Mouse (Mus musculus): Measurements from ENCODE around the gene Ssr2. TPM values are rescaled to one million over a fixed set of nuclear protein-coding genes. Genes with fewer than 3 reads are reported as not detected.

The Ssr2 gene
- polyA plus RNA-seq, 1 experiment from 2014 or later: 269 TPM

DNA sequence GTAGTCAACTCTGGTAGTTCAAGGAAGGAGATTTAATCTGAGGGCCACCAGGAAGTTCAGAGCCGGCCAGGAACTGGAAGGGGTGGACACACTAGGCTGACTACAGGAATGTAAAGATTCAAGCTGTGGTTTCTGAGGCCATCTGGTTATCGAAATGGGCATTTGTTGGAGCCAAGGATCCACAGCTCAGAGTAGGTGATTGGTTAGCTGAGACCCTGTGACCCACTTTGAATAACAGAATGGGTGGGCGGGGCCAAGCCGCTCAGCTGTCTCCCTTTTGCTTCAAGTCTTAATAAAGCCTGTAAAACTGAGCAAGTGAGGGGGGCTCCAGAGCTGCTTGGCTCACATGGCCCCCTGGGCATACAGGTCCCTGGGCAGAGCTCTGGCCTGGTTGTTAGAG lies 13.7 kb upstream of the Ssr2 start:
- peak; percentile 52 for ATAC-seq (ENCODE audit: low FRiP score, low TSS enrichment)

DNA sequence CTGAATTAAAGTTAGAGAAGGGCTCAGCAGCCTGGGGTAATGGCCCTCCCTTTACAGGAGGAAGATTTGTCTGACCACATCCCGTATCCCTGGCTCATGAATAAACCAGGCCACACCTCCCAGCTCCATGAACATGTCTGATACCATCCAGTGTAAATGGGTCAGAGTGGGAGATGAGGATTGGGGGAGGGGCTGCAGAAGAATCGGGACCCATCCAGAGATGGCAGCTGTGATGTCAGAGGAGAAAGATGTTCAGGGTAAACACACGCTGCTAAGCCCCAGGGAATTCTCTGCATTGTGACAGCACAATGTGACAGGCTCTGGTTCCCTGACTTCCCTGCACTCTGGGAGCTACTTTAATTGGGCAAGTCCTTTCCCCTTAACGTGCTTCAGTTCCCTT lies 12.2 kb upstream of the Ssr2 start:
- peak overlapping the region; percentile 49 for H3K27ac ChIP-seq (ENCODE audit: low read length)
- ATAC-seq (ENCODE audit: low FRiP score, low TSS enrichment): peak; percentile 20; the same call in 1 of the 2 replicates

More for the DNA sequence above, 13.7 kb upstream of the Ssr2 start:
- Histone ChIP-seq H3K27ac (ENCODE audit: low read length) (peak overlapping the region; percentile 52; the same call in 1 of the 2 replicates), H3K4me2 (replicated peaks; ENCODE audit: low read depth, low read length) (no peak overlapping the region), H3K4me3 (ENCODE audit: low read length) (no peak overlapping the region), H3K9ac (replicated peaks; ENCODE audit: low read length) (peak overlapping the region; percentile 1; the same call in 1 of the 2 replicates), H3K27me3 (ENCODE audit: insufficient read depth, low read length) (no peaks in the 10 kb centered on the region), H3K36me3 (ENCODE audit: insufficient read depth, low read length) (peaks cover 77% of the 10 kb centered on the region), H3K4me1 (ENCODE audit: insufficient read depth, low read length) (peaks cover 25% of the 10 kb centered on the region), H3K9me3 (ENCODE audit: low read length) (no peaks in the 10 kb centered on the region)
- 43% methylated on average over 4 of the region's 4 CpGs for WGBS

DNA sequence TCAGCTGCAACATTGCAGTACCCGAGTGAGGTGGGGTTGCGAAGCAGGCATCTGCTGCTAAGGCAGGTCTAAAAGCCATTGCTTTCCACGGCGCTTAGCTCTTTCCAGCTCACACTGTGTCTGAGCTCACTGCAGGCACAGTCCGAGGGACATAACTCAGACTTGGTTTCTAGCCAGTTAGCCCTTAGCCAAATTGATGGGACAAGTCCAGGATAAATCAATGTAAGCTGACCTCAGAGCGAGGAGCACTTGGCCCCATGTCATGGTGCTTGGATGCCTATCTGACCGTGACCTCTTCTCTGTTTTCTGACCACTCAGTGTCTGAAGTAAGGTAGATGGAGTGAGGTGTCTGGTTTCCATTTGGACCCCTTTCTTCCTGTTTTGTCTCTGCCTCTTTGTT lies 11.7 kb upstream of the Ssr2 start:
- ATAC-seq (ENCODE audit: low FRiP score, low TSS enrichment): peak; percentile 74
- Histone ChIP-seq H3K27me3 (ENCODE audit: insufficient read depth, low read length) (no peaks in the 10 kb centered on the region), H3K36me3 (ENCODE audit: insufficient read depth, low read length) (peaks cover 81% of the 10 kb centered on the region), H3K4me1 (ENCODE audit: insufficient read depth, low read length) (peaks cover 25% of the 10 kb centered on the region), H3K9ac (replicated peaks; ENCODE audit: low read length) (no peak overlapping the region), H3K4me2 (replicated peaks; ENCODE audit: low read depth, low read length) (no peak overlapping the region), H3K9me3 (ENCODE audit: low read length) (no peaks in the 10 kb centered on the region), H3K27ac (ENCODE audit: low read length) (peak overlapping the region; percentile 63), H3K4me3 (ENCODE audit: low read length) (no peak overlapping the region)
- 37% methylated on average over 7 of the region's 7 CpGs for WGBS

More for the DNA sequence above, 12.2 kb upstream of the Ssr2 start:
- Histone ChIP-seq H3K36me3 (ENCODE audit: insufficient read depth, low read length) (peaks cover 80% of the 10 kb centered on the region), H3K4me3 (ENCODE audit: low read length) (no peak overlapping the region), H3K27me3 (ENCODE audit: insufficient read depth, low read length) (no peaks in the 10 kb centered on the region), H3K9me3 (ENCODE audit: low read length) (no peaks in the 10 kb centered on the region), H3K4me2 (replicated peaks; ENCODE audit: low read depth, low read length) (no peak overlapping the region), H3K4me1 (ENCODE audit: insufficient read depth, low read length) (peaks cover 25% of the 10 kb centered on the region), H3K9ac (replicated peaks; ENCODE audit: low read length) (no peak overlapping the region)
- WGBS: 36% methylated on average over 4 of the region's 4 CpGs

DNA sequence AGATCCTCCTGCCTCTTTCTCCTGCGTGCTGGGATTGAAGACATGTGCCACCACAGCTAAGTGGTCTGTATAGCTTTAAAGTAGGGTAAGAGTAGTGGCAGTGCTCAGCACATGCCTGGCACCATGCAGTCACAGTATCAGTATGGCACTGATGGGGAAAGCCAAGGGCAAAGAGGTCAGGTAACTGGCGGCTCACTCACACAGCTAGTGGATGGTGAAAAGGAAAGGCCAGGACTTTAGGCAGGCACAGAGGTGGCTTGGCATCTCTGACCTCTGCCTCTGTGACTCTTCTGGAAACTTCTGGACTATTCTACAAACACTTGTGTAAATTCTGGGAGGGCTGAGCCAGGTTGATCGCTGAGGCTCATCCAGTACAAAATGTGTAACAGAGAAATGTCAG lies 9.6 kb upstream of the Ssr2 start:
- 85% methylated on average over 3 of the region's 3 CpGs for WGBS
- Histone ChIP-seq H3K9ac (replicated peaks; ENCODE audit: low read length) (no peak overlapping the region), H3K4me3 (ENCODE audit: low read length) (no peak overlapping the region), H3K27me3 (ENCODE audit: insufficient read depth, low read length) (no peaks in the 10 kb centered on the region), H3K4me2 (replicated peaks; ENCODE audit: low read depth, low read length) (no peak overlapping the region), H3K4me1 (ENCODE audit: insufficient read depth, low read length) (peaks cover 25% of the 10 kb centered on the region), H3K36me3 (ENCODE audit: insufficient read depth, low read length) (peaks cover 75% of the 10 kb centered on the region), H3K9me3 (ENCODE audit: low read length) (no peaks in the 10 kb centered on the region), H3K27ac (ENCODE audit: low read length) (no peak overlapping the region)
- ATAC-seq (ENCODE audit: low FRiP score, low TSS enrichment): no peak

DNA sequence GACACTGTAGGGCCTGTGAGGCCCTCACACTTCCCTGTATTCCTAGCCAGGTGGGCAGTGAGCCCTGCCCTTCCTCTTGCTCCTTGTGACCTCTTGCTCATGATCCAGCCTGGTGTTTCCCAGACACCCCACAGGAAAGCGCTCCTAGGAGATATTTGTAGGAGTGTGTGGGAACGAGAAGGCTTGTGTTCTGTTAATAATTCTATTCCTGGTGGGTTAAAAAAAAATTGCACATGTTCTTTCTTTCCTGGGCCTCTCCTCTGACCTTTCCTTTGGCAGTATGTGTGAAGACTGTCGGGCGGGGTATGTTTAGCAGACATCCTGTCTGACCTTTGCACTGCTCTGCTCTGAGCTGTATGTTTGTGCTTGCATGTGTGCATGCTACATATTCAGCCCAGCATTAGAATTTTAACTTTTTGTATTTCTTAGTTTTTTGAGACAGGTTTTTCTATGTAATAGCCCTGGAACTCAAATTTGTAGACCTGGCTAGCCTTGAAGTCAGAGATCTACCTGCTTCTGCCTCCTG lies 9.1 kb upstream of the Ssr2 start:
- Histone ChIP-seq H3K4me1 (ENCODE audit: insufficient read depth, low read length) (peaks cover 22% of the 10 kb centered on the region), H3K9me3 (ENCODE audit: low read length) (no peaks in the 10 kb centered on the region), H3K4me2 (replicated peaks; ENCODE audit: low read depth, low read length) (no peak overlapping the region), H3K27me3 (ENCODE audit: insufficient read depth, low read length) (no peaks in the 10 kb centered on the region), H3K27ac (ENCODE audit: low read length) (no peak overlapping the region), H3K9ac (replicated peaks; ENCODE audit: low read length) (no peak overlapping the region), H3K36me3 (ENCODE audit: insufficient read depth, low read length) (peaks cover 71% of the 10 kb centered on the region), H3K4me3 (ENCODE audit: low read length) (no peak overlapping the region)
- ATAC-seq (ENCODE audit: low FRiP score, low TSS enrichment): no peak
- 73% methylated on average over 4 of the region's 4 CpGs for WGBS

DNA sequence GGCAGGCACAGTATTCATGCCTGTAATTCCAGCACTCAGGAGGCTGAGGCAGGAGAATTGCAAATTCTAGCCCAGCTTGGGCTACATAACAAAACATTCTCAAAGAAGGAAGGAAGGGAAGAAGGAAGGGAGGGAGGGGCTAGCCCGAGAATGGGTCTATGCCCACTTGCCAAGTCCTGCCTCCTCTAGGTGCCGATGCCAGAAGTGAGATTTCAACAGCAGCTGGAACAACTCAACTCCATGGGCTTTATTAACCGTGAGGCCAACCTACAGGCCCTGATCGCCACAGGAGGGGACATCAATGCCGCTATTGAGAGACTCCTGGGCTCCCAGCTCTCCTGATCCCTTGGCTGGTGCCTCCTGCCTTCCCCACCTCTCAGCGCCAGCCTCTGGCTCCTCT lies 7.8 kb upstream of the Ssr2 start:
- H3K4me2 ChIP-seq (replicated peaks; ENCODE audit: low read depth, low read length): no peak overlapping the region
- no peak overlapping the region for H3K4me3 ChIP-seq (ENCODE audit: low read length)
- peaks cover 11% of the 10 kb centered on the region for H3K4me1 ChIP-seq (ENCODE audit: insufficient read depth, low read length)
- no peak overlapping the region for H3K27ac ChIP-seq (ENCODE audit: low read length)
- WGBS: 78% methylated on average over 6 of the region's 6 CpGs
- H3K27me3 ChIP-seq (ENCODE audit: insufficient read depth, low read length): no peaks in the 10 kb centered on the region
- H3K9me3 ChIP-seq (ENCODE audit: low read length): no peaks in the 10 kb centered on the region
- peaks cover 70% of the 10 kb centered on the region for H3K36me3 ChIP-seq (ENCODE audit: insufficient read depth, low read length)
- no peak for ATAC-seq (ENCODE audit: low FRiP score, low TSS enrichment)
- H3K9ac ChIP-seq (replicated peaks; ENCODE audit: low read length): no peak overlapping the region

DNA sequence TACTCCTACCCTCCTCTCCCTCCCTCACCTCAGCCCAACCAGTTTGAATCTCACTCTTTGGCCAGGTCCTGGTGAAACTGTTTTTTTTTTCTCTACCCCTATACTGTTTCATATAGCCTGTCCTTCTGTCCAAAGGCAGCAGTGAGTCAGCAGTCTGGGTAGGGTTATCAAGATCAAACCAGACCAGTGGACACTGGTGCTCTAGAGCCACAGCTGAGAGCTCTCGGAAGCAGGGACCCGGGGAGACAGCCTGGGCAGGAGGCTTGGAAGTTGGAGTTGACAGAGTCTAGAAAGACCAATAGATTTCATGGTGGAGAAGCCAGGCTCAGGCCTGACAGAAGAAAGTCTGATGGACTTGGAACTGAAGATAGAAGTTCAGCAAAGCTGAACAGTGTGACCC lies 7.1 kb upstream of the Ssr2 start:
- peaks cover 64% of the 10 kb centered on the region for H3K36me3 ChIP-seq (ENCODE audit: insufficient read depth, low read length)
- H3K4me1 ChIP-seq (ENCODE audit: insufficient read depth, low read length): peaks cover 4% of the 10 kb centered on the region; the same call in 1 of the 2 replicates
- no peak for ATAC-seq (ENCODE audit: low FRiP score, low TSS enrichment)
- H3K9ac ChIP-seq (replicated peaks; ENCODE audit: low read length): no peak overlapping the region
- no peak overlapping the region for H3K27ac ChIP-seq (ENCODE audit: low read length)
- no peaks in the 10 kb centered on the region for H3K9me3 ChIP-seq (ENCODE audit: low read length)
- no peaks in the 10 kb centered on the region for H3K27me3 ChIP-seq (ENCODE audit: insufficient read depth, low read length)
- WGBS: 95% methylated on average over 2 of the region's 2 CpGs
- no peak overlapping the region for H3K4me3 ChIP-seq (ENCODE audit: low read length)
- H3K4me2 ChIP-seq (replicated peaks; ENCODE audit: low read depth, low read length): no peak overlapping the region

DNA sequence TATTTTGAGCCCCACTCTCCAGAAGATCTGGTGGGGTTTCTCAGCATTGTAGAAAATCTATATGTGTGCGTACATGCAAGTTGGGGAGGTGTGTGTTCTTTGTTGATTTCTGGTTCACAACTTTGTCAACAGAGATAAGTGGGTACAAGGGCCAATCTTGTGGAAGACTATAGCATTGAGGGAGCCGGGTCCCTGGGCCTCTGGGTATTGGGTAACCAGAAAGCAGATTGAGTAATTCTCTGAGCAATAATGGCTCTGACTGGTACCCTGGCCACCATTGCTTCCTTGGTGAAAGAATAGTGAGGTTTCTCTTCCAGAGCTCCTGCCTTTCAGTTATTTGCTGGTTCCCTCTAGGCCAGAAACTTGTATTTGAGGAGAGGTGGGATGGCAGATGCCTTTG lies 6.6 kb upstream of the Ssr2 start:
- Histone ChIP-seq H3K27ac (ENCODE audit: low read length) (no peak overlapping the region), H3K36me3 (ENCODE audit: insufficient read depth, low read length) (peaks cover 61% of the 10 kb centered on the region), H3K4me1 (ENCODE audit: insufficient read depth, low read length) (no peaks in the 10 kb centered on the region), H3K4me2 (replicated peaks; ENCODE audit: low read depth, low read length) (no peak overlapping the region), H3K9ac (replicated peaks; ENCODE audit: low read length) (no peak overlapping the region), H3K27me3 (ENCODE audit: insufficient read depth, low read length) (no peaks in the 10 kb centered on the region), H3K9me3 (ENCODE audit: low read length) (no peaks in the 10 kb centered on the region), H3K4me3 (ENCODE audit: low read length) (no peak overlapping the region)
- ATAC-seq (ENCODE audit: low FRiP score, low TSS enrichment): no peak
- 96% methylated on average over 2 of the region's 2 CpGs for WGBS

DNA sequence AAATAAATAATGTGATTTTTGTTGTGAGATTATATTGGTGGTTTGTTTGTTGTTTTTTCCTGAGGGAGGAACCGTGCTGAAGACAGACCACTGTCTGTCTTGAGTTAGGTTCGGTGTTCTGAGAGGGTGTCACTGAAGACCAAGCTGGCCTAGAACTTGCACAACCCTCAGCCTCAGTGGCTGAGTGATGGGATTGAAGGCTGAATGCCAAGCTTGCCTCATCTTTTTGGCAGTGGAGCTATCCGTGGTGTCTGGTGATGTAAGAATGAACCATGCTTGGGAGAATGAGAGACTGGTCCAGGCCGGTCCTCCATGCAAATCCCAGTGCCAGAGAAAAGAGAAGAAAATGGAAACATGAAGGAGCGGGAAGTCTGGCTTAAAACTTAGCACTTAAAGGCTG lies 6.0 kb upstream of the Ssr2 start:
- no peak overlapping the region for H3K9ac ChIP-seq (replicated peaks; ENCODE audit: low read length)
- H3K27ac ChIP-seq (ENCODE audit: low read length): no peak overlapping the region
- WGBS: 92% methylated on average over 5 of the region's 5 CpGs
- no peak overlapping the region for H3K4me2 ChIP-seq (replicated peaks; ENCODE audit: low read depth, low read length)
- peaks cover 55% of the 10 kb centered on the region for H3K36me3 ChIP-seq (ENCODE audit: insufficient read depth, low read length)
- no peaks in the 10 kb centered on the region for H3K27me3 ChIP-seq (ENCODE audit: insufficient read depth, low read length)
- no peaks in the 10 kb centered on the region for H3K9me3 ChIP-seq (ENCODE audit: low read length)
- ATAC-seq (ENCODE audit: low FRiP score, low TSS enrichment): no peak
- H3K4me1 ChIP-seq (ENCODE audit: insufficient read depth, low read length): no peaks in the 10 kb centered on the region
- H3K4me3 ChIP-seq (ENCODE audit: low read length): no peak overlapping the region

DNA sequence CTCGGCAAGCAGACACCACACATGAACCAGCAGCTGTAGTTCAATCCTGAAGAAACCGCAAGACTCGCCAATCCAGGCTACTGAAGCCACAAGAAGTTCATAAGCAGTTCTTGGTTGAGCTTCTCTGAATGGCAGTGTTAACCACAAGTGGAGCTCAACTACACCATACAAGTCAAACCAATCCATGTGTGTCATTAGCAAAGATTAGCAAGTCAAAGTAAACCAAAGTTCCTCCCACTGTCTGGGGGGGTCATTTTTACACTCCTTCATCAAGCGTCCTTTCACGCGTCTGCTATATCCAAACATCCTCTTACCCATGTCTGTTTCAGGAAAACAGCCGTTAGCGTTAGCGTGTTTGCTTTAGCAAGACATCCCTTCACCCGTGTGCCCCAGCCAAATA lies 5.3 kb upstream of the Ssr2 start:
- H3K4me1 ChIP-seq (ENCODE audit: insufficient read depth, low read length): no peaks in the 10 kb centered on the region
- H3K9me3 ChIP-seq (ENCODE audit: low read length): no peaks in the 10 kb centered on the region
- WGBS: 91% methylated on average over 10 of the region's 10 CpGs
- H3K4me2 ChIP-seq (replicated peaks; ENCODE audit: low read depth, low read length): no peak overlapping the region
- ATAC-seq (ENCODE audit: low FRiP score, low TSS enrichment): no peak
- no peak overlapping the region for H3K4me3 ChIP-seq (ENCODE audit: low read length)
- H3K36me3 ChIP-seq (ENCODE audit: insufficient read depth, low read length): peaks cover 48% of the 10 kb centered on the region
- no peak overlapping the region for H3K27ac ChIP-seq (ENCODE audit: low read length)
- no peaks in the 10 kb centered on the region for H3K27me3 ChIP-seq (ENCODE audit: insufficient read depth, low read length)
- no peak overlapping the region for H3K9ac ChIP-seq (replicated peaks; ENCODE audit: low read length)
